Mouse (Mus musculus): ENCODE data around the gene Gm20604.

DNA sequence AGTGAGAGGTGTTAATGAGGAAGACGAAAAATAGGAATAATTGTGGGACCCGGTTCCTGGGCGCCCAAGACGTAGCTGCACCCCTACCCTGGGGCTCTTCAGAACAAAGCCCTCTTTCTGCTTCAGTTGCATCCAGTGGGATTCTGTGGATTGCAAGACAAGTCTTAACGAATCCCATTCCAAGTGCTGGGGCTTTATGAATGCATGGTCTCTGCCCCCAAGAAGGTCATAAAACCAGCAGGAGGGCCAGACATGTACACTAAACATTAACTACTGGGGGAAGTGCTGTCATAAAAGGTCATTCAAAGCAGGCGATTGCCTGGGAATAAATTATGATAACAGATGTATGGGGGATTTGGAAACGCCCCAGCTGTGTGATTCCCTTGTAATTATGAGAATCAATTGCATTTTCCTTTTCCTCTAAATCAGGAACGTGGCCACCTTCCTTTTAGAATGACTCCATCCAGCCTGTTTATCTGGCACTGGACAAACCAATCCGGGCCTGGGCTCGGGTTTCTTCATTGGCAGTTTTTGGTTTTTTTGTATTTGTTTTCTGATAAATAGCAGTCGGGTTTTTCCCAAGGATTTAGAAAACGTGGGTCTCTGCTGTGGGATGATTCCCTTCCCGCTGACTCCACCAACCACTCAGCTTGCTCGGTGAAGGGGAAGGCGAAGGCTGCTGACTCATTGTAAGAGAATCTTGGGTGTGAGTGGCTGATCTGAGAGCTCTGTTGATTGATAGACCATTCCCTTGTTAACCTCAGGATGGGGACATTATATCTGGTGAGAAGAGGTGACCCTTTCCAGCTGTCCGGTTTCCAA is 27.5 kb downstream of the Gm20604 start:
- TF ChIP-seq CTCF (conservative IDR thresholded peaks at IDR 0.05; ENCODE audit: low read length) = no peak
- no peak for TF ChIP-seq POU5F1 (IDR thresholded peaks at IDR 0.05; ENCODE audit: borderline replicate concordance, low read length)
